Mouse (Mus musculus): ENCODE results near the gene Rps18. TPM values are rescaled to one million over a fixed set of nuclear protein-coding genes. Genes with fewer than 3 reads are reported as not detected.
"Not testable (repeated sequence)": the region's sequence is repeated elsewhere in the genome, so short reads cannot be mapped to it uniquely, and the experiment has no call there.

Rps18 gene
- total RNA-seq, 1 experiment from 2014 or later = 1,549 TPM

DNA sequence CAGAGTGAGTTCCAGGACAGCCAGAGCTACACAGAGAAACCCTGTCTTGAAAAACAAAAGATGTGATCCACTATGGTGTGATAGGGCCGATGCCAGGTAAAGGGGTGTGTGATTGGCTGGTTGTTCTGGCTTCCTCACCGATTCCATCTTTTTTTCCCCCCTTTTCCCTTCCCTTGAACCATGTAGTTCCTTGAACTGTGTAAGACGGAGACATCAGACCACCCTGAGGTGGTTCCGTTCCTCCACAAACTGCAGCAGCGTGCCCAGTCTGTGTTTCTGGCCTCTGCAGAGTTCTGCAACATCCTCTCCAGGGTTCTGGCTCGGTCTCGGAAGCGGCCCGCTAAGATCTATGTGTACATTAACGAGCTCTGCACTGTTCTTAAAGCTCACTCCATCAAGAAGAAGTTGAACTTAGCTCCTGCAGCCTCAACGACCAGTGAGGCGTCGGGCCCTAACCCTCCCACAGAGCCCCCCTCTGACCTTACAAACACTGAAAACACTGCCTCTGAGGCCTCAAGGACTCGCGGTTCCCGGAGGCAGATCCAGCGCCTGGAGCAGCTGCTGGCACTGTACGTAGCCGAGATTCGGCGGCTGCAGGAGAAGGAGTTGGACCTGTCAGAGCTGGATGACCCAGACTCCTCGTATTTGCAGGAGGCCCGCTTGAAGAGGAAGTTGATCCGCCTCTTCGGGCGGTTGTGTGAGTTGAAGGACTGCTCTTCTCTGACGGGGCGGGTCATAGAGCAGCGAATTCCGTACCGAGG lies 44.6 kb downstream of the Rps18 start:
- ATAC-seq (replicated peaks; ENCODE audit: low read depth, poor library complexity, severe bottlenecking) = no peak

DNA sequence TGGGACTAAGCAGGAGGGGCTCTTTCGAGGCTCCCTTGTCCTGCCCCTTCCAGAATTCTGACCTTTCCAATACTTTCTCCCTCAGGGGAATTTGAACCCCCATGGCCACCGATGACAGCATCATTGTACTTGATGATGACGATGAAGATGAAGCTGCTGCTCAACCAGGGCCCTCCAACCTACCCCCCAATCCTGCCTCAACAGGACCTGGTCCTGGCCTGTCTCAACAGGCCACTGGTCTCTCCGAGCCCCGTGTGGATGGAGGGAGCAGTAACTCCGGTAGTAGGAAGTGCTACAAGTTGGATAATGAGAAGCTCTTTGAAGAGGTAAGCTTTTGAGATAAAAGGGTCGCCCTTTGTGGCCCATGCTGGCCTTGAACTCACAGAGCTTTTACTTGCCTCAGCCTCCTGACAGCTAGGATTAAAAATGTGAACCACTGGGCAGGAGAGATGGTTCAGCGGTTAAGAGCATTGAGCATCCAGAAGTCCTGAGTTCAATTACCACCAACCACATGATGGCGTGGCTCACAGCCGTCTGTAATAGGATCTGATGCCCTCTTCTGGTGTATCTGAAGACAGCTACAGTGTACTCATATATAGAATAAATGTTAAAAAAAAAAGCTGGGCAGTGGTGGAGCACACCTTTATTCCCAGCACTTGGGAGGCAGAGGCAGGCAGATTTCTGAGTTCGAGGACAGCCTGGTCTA lies 45.3 kb downstream of the Rps18 start:
- ATAC-seq (replicated peaks; ENCODE audit: low read depth, poor library complexity, severe bottlenecking) = no peak

DNA sequence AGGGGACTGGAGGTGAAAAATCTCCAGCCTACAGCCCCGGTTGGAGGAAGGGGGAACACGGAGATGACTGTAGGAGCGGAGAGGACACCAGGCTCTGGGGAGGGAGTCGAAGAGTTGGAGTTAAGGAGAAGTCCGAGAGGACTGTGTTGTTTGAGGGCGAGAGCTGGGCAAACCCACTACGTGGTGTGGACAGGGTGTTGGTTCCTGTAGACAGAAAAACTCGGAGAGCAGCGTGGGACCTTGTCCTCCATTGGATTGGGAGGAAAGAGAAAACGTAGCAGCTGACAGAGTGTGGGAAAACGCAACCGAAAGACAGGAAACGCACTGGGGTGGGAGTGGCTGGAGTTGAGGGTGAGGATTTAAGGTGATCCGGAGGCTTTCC lies 45.9 kb downstream of the Rps18 start:
- ATAC-seq (replicated peaks; ENCODE audit: low read depth, poor library complexity, severe bottlenecking) = peak; percentile 22; the same call in 1 of the 2 replicates

DNA sequence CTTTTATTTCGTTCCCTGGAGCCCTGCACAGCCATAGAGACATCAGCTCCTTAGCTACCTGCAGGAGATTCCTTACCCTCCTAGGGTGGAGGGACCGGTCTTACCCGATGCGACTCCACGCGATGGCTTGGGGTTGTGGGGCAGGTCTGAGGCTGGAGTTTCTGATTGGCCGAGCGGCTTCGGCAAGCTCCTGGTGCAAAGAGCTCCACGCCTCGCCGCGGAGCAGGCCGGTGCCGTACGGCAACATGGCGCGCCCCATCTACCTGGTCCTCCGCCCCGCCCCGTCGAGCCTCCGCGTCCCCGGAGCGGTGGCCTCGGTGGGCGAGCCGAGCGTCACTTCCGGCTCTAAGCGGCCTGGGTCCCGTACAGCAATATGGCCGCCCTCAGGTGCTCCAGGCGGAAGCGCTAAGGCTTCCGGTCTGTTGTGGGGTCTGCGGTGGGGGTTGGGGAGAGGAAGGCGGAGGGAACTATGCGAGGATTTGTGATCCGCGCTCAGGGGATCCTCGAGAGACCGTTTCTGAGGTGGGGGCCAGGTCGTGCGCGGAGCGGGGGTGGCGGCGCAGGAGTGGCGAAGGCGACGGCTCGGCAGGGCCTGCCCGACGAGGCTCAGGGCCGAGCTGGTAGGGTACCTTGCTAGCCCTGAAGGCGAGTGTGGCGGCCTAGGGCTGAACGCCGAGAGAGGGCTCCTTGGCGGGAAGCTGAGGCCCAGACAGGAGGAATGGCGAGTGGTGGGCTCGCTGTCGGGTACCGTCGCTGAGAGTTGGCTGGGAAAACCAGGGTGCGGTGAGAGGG lies 46.5 kb downstream of the Rps18 start, which contains the start of gene Daxx:
TSS of gene Daxx (plus strand) at position 338 of the 792 bp plus-strand sequence.
- peak; percentile 86 for ATAC-seq (replicated peaks; ENCODE audit: low read depth, poor library complexity, severe bottlenecking)

DNA sequence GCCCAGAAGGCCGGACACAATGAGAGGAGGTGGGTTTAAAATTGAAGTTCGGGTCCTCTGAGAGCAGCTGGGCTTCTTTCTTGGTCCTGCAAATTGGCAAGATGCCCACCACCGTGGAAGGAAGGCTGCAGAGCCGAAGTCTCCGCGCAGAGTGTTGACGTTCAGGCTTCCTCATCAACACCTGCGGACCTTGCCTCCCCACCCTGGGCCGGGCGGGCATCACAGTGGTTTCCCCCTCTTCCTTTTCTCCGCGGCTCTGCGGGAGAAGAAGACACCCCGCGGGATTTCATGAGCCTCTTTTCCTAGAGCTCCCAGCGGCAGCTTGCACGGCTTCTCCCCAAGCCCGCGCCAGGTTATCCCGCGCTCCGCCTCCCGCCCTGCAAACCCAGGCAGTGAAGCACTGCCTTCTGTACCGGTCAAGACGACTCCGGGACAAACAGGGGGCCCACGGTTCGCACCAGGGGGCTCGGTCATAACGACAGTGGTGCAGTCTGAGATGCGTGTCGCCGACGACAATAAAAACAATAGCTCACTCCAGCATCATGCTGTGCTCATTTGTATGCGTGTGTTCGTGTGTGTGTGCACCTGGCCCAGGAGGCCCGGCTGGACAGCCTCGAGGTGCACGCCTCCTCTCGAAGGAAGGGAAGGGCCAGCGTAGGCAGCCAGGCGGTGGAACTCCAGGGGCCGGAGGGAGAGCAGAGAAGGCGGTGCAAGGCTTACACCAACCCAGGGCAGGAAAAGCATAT lies 47.3 kb downstream of the Rps18 start:
- ATAC-seq (replicated peaks; ENCODE audit: low read depth, poor library complexity, severe bottlenecking) = peak; percentile 6

DNA sequence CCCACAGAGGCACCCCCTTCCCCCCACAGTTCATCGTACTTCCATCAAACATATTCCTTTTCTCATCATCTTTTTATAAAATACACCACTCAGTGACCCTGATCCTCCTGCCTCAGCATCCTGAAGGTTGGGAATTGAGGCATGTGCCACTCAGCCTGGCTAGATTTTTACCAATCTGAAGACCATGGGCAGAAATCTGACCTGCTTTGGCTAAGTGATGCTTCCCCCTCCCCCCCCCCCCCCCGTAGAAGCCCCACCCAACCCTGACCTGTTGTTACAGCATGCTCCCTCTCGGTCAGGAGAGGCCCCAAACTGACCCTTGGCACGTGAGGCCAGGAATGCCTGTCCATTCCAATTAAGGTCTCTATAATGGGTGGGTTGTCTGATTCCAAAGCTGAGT lies 51.0 kb downstream of the Rps18 start, which contains the start of gene Platr17:
TSS of gene Platr17 (plus strand) at position 301 of the 400 bp plus-strand sequence.
- not testable (repeated sequence) for ATAC-seq (replicated peaks; ENCODE audit: low read depth, poor library complexity, severe bottlenecking)

DNA sequence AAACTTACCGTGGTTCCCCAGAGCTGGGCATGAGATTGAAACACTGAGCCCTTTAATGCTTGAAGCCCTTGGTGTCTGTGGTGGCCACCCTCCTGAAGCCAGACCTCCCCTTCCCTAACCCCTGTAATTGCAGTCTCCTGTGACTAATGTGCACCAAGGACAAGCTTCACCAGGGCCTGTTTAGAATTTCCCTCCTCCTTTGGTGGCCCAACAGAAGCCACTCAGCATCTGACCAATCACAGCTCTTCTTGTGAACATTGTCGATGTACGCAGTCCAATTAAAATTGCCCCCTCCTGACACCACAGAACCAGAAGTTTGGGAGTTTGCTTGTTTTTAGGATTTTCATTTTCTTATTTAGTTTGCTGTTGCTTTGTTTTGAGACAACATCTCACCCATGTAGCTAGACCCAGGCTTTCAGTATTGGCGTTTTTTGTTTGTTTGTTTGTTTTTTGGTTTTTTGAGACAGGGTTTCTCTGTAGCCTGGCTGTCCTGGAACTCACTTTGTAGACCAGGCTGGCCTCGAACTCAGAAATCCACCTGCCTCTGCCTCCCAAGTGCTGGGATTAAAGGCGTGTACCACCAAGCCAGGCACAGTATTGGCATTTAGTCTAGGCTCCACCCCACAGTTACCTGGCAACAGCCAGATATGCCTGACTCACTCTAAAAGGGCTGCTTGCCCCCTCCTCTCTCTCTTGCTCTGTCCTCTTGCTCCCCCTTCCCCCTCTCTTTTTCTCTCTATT lies 51.7 kb downstream of the Rps18 start:
- ATAC-seq (replicated peaks; ENCODE audit: low read depth, poor library complexity, severe bottlenecking) = not testable (repeated sequence)

DNA sequence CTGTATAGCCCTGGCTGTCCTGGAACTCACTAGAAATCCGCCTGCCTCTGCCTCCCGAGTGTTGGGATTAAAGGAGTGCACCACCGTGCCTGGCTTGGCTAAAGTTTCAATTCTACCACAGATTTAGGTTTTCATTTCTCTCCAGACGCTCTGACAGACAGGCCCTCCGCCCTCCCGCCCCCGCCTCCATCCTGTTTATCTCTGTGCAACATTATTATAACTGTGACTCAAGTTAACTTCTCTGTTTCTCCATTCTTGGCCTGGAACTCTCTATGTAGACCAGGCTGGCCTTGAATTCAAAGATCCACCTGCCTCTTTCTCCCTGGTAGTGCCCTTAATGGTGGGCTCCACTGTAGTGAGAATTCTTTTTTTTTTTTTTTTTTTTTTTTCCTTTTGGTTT lies 53.3 kb downstream of the Rps18 start:
- ATAC-seq (replicated peaks; ENCODE audit: low read depth, poor library complexity, severe bottlenecking) = no peak

DNA sequence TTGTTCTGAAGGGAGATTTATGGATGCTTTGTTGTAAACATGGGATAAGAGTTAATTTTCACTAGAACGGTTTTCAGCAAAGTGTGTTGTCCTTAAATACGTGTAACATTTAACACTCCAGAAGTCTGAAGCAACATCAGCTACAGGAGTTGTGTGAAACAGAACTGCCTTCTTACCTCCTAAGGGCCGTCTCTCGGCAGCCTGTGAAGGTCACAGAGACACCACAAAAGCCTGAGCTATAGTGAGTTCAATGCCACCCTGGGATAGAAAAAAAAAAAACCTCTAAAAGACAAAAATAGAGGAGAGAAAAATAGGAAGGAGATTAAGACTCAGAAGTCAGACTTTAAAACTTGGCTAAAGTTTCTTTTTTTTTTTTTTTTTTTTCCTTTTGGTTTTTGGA lies 53.7 kb downstream of the Rps18 start:
- ATAC-seq (replicated peaks; ENCODE audit: low read depth, poor library complexity, severe bottlenecking) = no peak

Other genes starting within 250 kb of the Rps18 start
- 31.5 and 35.0 TPM in 2 replicates for gene March2, start 237.3 kb downstream of the Rps18 start, total RNA-seq (2017)
- gene Rab11b, start 195.5 kb downstream of the Rps18 start, total RNA-seq (2017) = 42.5 and 65.0 TPM in 2 replicates
- 5.9 and 14.2 TPM in 2 replicates for gene Angptl4, start 174.2 kb downstream of the Rps18 start, total RNA-seq (2017)
- 4.6 and 5.5 TPM in 2 replicates for gene Kank3, start 145.5 kb downstream of the Rps18 start, total RNA-seq (2017)
- 2,900 and 3,215 TPM in 2 replicates for gene Rps28, start 131.4 kb downstream of the Rps18 start, total RNA-seq (2017)
- gene Ndufa7, start 131.4 kb downstream of the Rps18 start, total RNA-seq (2017) = 107 and 132 TPM in 2 replicates
- 9.5 and 20.2 TPM in 2 replicates for gene Cd320, start 112.9 kb downstream of the Rps18 start, total RNA-seq (2017)
- gene Gm7029, start 82.2 kb downstream of the Rps18 start, total RNA-seq (2017) = not detected in 2 replicates
- 29.6 and 37.5 TPM in 2 replicates for gene Kifc1, start 65.3 kb downstream of the Rps18 start, total RNA-seq (2017)
- 1.2 and 1.5 TPM in 2 replicates for gene Platr17, start 50.9 kb downstream of the Rps18 start, total RNA-seq (2017)
- gene Daxx, start 46.6 kb downstream of the Rps18 start, total RNA-seq (2017) = 24.1 and 44.4 TPM in 2 replicates
- 42.2 and 56.4 TPM in 2 replicates for gene Tapbp, start 40.1 kb downstream of the Rps18 start, total RNA-seq (2017)
- 16.6 and 24.1 TPM in 2 replicates for gene Zbtb22, start 40.1 kb downstream of the Rps18 start, total RNA-seq (2017)
- gene Rgl2, start 26.5 kb downstream of the Rps18 start, total RNA-seq (2017) = 21.2 and 22.5 TPM in 2 replicates
- gene Pfdn6, start 15.7 kb downstream of the Rps18 start, total RNA-seq (2017) = 128 and 170 TPM in 2 replicates
- 50.0 and 62.5 TPM in 2 replicates for gene Wdr46, start 15.3 kb downstream of the Rps18 start, total RNA-seq (2017)
- 2.6 and 2.7 TPM in 2 replicates for gene B3galt4, start 4.5 kb downstream of the Rps18 start, total RNA-seq (2017)
- 13.0 and 16.4 TPM in 2 replicates for gene Vps52, start 189 bp downstream of the Rps18 start, total RNA-seq (2017)
- gene H2-K1, start 44.3 kb upstream of the Rps18 start, total RNA-seq (2017) = 983 and 1,076 TPM in 2 replicates
- gene Ring1, start 68.7 kb upstream of the Rps18 start, total RNA-seq (2017) = 11.9 and 12.8 TPM in 2 replicates
- gene H2-Ke6, start 72.1 kb upstream of the Rps18 start, total RNA-seq (2017) = 43.8 and 60.6 TPM in 2 replicates
- gene Slc39a7, start 75.7 kb upstream of the Rps18 start, total RNA-seq (2017) = 70.5 and 100 TPM in 2 replicates
- 34.1 and 36.3 TPM in 2 replicates for gene Rxrb, start 75.8 kb upstream of the Rps18 start, total RNA-seq (2017)
- gene Col11a2, start 83.4 kb upstream of the Rps18 start, total RNA-seq (2017) = 4.1 and 10.4 TPM in 2 replicates
- 7.8 and 10.5 TPM in 2 replicates for gene H2-Oa, start 136.3 kb upstream of the Rps18 start, total RNA-seq (2017)
- 90.2 and 104 TPM in 2 replicates for gene H2-DMa, start 163.5 kb upstream of the Rps18 start, total RNA-seq (2017)
- 347 and 388 TPM in 2 replicates for gene Brd2, start 166.6 kb upstream of the Rps18 start, total RNA-seq (2017)
- gene H2-DMb2, start 187.3 kb upstream of the Rps18 start, total RNA-seq (2017) = 3.3 and 5.5 TPM in 2 replicates
- 31.9 and 35.1 TPM in 2 replicates for gene H2-DMb1, start 197.1 kb upstream of the Rps18 start, total RNA-seq (2017)
- 77.8 and 120 TPM in 2 replicates for gene Tap1, start 231.6 kb upstream of the Rps18 start, total RNA-seq (2017)
- 75.3 and 119 TPM in 2 replicates for gene Psmb9, start 231.8 kb upstream of the Rps18 start, total RNA-seq (2017)
- gene Psmb8, start 241.7 kb upstream of the Rps18 start, total RNA-seq (2017) = 480 and 499 TPM in 2 replicates
- gene Tap2, start 247.5 kb upstream of the Rps18 start, total RNA-seq (2017) = 80.1 and 87.6 TPM in 2 replicates